Mouse (Mus musculus) MEL (cell line): ENCODE data around the gene Dennd2a. TPM values are rescaled to one million over a fixed set of nuclear protein-coding genes. Genes with fewer than 3 reads are reported as not detected.

ENCODE experiments used
- DNase-seq: peaks from one replicate; pipeline ENCODE4 v3.0.0; 2011; ENCODE audit warnings: low read depth, low spot score
- H3K27ac ChIP-seq: 2 replicates; pipeline ENCODE4 v1.5.1; 2012; ENCODE audit warnings: low read depth, mild to moderate bottlenecking, control low read depth, low read length, moderate library complexity; ENCODE audit not compliant: control insufficient read depth
- H3K27me3 ChIP-seq, 2 experiments: fragments of 150-350 bp in 1 of 2; sonication (generic) in 1 of 2; 2 replicates each; pipeline ENCODE4 v1.6.1; 2012; ENCODE audit warnings: low read length in 2 of 2, mild to moderate bottlenecking in 2 of 2, improper control_type of control experiment in 1 of 2, moderate library complexity in 1 of 2; ENCODE audit not compliant: insufficient read depth in 2 of 2, control insufficient read depth in 1 of 2
- H3K36me3 ChIP-seq, 2 experiments: 2 replicates each; pipeline ENCODE4 v1.6.1; 2012 to 2014; ENCODE audit warnings: low read length in 2 of 2, improper control_type of control experiment in 1 of 2, inconsistent platforms in 1 of 2, mild to moderate bottlenecking in 1 of 2; ENCODE audit not compliant: insufficient read depth in 2 of 2, control insufficient read depth in 1 of 2
- H3K4me1 ChIP-seq, 2 experiments: fragments of 150-350 bp in 1 of 2; sonication (generic) in 1 of 2; 2 replicates each; pipeline ENCODE4 v1.6.1; 2012; ENCODE audit warnings: low read length in 2 of 2, improper control_type of control experiment in 1 of 2, mild to moderate bottlenecking in 1 of 2; ENCODE audit not compliant: insufficient read depth in 2 of 2, control insufficient read depth in 1 of 2
- H3K4me3 ChIP-seq, 2 experiments: fragments of 150-350 bp in 1 of 2; sonication (generic) in 1 of 2; 2 replicates each; pipeline ENCODE4 v1.5.1; 2012; ENCODE audit warnings: low read depth in 2 of 2, low read length in 2 of 2, mild to moderate bottlenecking in 2 of 2, moderate library complexity in 2 of 2, control low read depth in 1 of 2, improper control_type of control experiment in 1 of 2; ENCODE audit not compliant: control insufficient read depth in 1 of 2, insufficient read depth in 1 of 2
- H3K79me2 ChIP-seq: 2 replicates; pipeline ENCODE4 v1.6.1; 2012; ENCODE audit warnings: mild to moderate bottlenecking, low read length, moderate library complexity; ENCODE audit not compliant: control insufficient read depth, poor library complexity, insufficient read depth
- H3K9ac ChIP-seq: 2 replicates; pipeline ENCODE4 v1.6.1; 2012; ENCODE audit warnings: low read depth, mild to moderate bottlenecking, control low read depth, low read length, moderate library complexity; ENCODE audit not compliant: control insufficient read depth, poor library complexity, severe bottlenecking
- H3K9me3 ChIP-seq: fragments of 150-350 bp; sonication (generic); replicated peaks from 2 replicates; pipeline ENCODE4 v1.6.1; 2012; ENCODE audit warnings: mild to moderate bottlenecking, low read length, improper control_type of control experiment, moderate library complexity; ENCODE audit not compliant: insufficient read depth
- BHLHE40 ChIP-seq: IDR thresholded peaks from 2 replicates; pipeline ENCODE4 v1.6.1; 2012; ENCODE audit warnings: low read depth, mild to moderate bottlenecking, inconsistent platforms, low read length, improper control_type of control experiment, borderline replicate concordance
- E2F4 ChIP-seq: IDR thresholded peaks from 2 replicates; pipeline ENCODE4 v1.6.1; 2011; ENCODE audit warnings: low read depth, low read length, improper control_type of control experiment, borderline replicate concordance
- ETS1 ChIP-seq: IDR thresholded peaks from 2 replicates; pipeline ENCODE4 v1.6.1; 2012; ENCODE audit warnings: low read depth, mild to moderate bottlenecking, inconsistent platforms, low read length, improper control_type of control experiment, moderate library complexity
- HCFC1 ChIP-seq: IDR thresholded peaks from 2 replicates; pipeline ENCODE4 v1.6.1; 2012; ENCODE audit warnings: low read depth, mild to moderate bottlenecking, inconsistent platforms, low read length, improper control_type of control experiment, moderate library complexity
- MAFK ChIP-seq: IDR thresholded peaks from 2 replicates; pipeline ENCODE4 v1.6.1; 2011; ENCODE audit warnings: low read depth, mild to moderate bottlenecking, low read length, improper control_type of control experiment, borderline replicate concordance
- MAX ChIP-seq: IDR thresholded peaks from 2 replicates; pipeline ENCODE4 v1.6.1; 2011; ENCODE audit warnings: low read length, improper control_type of control experiment
- MAZ ChIP-seq: IDR thresholded peaks from 2 replicates; pipeline ENCODE4 v1.6.1; 2012; ENCODE audit warnings: low read depth, mild to moderate bottlenecking, inconsistent platforms, low read length, improper control_type of control experiment
- MEF2A ChIP-seq: IDR thresholded peaks from 2 replicates; pipeline ENCODE4 v1.6.1; 2014; ENCODE audit warnings: low read depth, mild to moderate bottlenecking, inconsistent platforms, low read length, improper control_type of control experiment; ENCODE audit not compliant: poor library complexity, insufficient replicate concordance, severe bottlenecking; ENCODE audit errors: extremely low read depth
- NRF1 ChIP-seq: IDR thresholded peaks from 2 replicates; pipeline ENCODE4 v1.6.1; 2014; ENCODE audit warnings: low read depth, mild to moderate bottlenecking, inconsistent platforms, low read length, improper control_type of control experiment, moderate library complexity; ENCODE audit not compliant: poor library complexity, insufficient read depth, severe bottlenecking
- POLR2A ChIP-seq, 2 experiments: IDR thresholded peaks; 2 replicates each; pipeline ENCODE4 v1.6.1; 2011 to 2012; ENCODE audit warnings: low read length in 2 of 2, mild to moderate bottlenecking in 2 of 2, control low read depth in 1 of 2, improper control_type of control experiment in 1 of 2, low read depth in 1 of 2, moderate library complexity in 1 of 2; ENCODE audit not compliant: control insufficient read depth in 1 of 2, insufficient read depth in 1 of 2, poor library complexity in 1 of 2
- POLR2AphosphoS5 ChIP-seq: IDR thresholded peaks from 2 replicates; pipeline ENCODE4 v1.6.1; 2012; ENCODE audit warnings: low read depth, borderline replicate concordance, mild to moderate bottlenecking, inconsistent platforms, low read length, moderate library complexity, mixed read lengths
- RAD21 ChIP-seq: IDR thresholded peaks from 2 replicates; pipeline ENCODE4 v1.6.1; 2011; ENCODE audit warnings: mild to moderate bottlenecking, low read depth, low read length, improper control_type of control experiment
- RCOR1 ChIP-seq: IDR thresholded peaks from 2 replicates; pipeline ENCODE4 v1.6.1; 2012; ENCODE audit warnings: low read depth, mild to moderate bottlenecking, inconsistent platforms, low read length, improper control_type of control experiment
- SIN3A ChIP-seq: IDR thresholded peaks from 2 replicates; pipeline ENCODE4 v1.6.1; 2012; ENCODE audit warnings: low read length, improper control_type of control experiment, inconsistent platforms
- SMC3 ChIP-seq: IDR thresholded peaks from 2 replicates; pipeline ENCODE4 v1.6.1; 2011; ENCODE audit warnings: low read depth, low read length, improper control_type of control experiment
- USF1 ChIP-seq: IDR thresholded peaks from 2 replicates; pipeline ENCODE4 v1.6.1; 2014; ENCODE audit warnings: low read depth, mild to moderate bottlenecking, inconsistent platforms, low read length, improper control_type of control experiment, moderate library complexity
- ZC3H11A ChIP-seq: IDR thresholded peaks from 2 replicates; pipeline ENCODE4 v1.6.1; 2012; ENCODE audit warnings: low read depth, mild to moderate bottlenecking, inconsistent platforms, low read length, improper control_type of control experiment
- ZKSCAN1 ChIP-seq: IDR thresholded peaks from 2 replicates; pipeline ENCODE4 v1.6.1; 2012; ENCODE audit warnings: low read depth, mild to moderate bottlenecking, inconsistent platforms, low read length, improper control_type of control experiment, moderate library complexity
- ZMIZ1 ChIP-seq: IDR thresholded peaks from 2 replicates; pipeline ENCODE4 v1.6.1; 2012; ENCODE audit warnings: low read depth, mild to moderate bottlenecking, inconsistent platforms, low read length, improper control_type of control experiment, moderate library complexity
- polyA plus RNA-seq, 2 experiments: library from polyadenylated mRNA; stranded (reverse) in 1 of 2; unstranded in 1 of 2; fragments of >175 nt in 1 of 2; fragments of >200 nt in 1 of 2; gene quantifications; 2 replicates each; pipeline versions ENCODE4 v1.2.1 to v1.2.4; 2012; ENCODE audit warnings: low replicate concordance in 2 of 2, low read depth in 1 of 2; ENCODE audit not compliant: insufficient read length in 2 of 2, insufficient read depth in 1 of 2, missing spikeins in 1 of 2
- total RNA-seq: library from RNA; depleted of rRNA; stranded (reverse); fragments of 300-350 nt; gene quantifications from 2 replicates; pipeline ENCODE4 v1.2.3, GENCODE M21; 2012

The Dennd2a gene
- total and polyA plus RNA-seq, 3 experiments: 0.15 TPM; not detected in 2

DNA sequence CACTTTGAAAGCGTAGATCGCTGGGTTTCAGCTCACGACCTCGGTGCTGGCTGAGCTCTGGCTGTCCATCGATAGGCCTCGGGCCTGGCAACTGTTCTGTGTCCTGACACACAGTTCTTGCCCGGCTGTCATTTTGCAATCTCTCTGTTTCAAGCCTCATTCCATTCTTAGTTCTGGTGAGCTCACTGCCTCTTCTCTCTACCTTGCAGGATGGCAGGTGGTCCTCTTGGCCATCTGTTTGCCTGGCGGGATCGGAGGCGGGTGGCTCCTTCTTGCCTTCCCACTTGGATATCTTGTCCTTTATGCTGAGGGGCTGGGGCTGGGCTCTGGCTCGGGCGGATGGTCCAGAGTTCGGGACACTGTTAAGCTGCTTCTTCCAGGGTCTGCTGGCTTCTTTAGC is 34.5 kb downstream of the Dennd2a start:
- Histone ChIP-seq H3K27ac (no peak overlapping the region), H3K9ac (no peak overlapping the region), H3K79me2 (no peaks in the 10 kb centered on the region), H3K4me3 (no peak overlapping the region), H3K27me3 (peaks cover 0 to 4% of the 10 kb centered on the region in 2 experiments; a peak in 3 of 4 replicates), H3K36me3 (no peaks in the 10 kb centered on the region), H3K9me3 (no peaks in the 10 kb centered on the region), H3K4me1 (no peaks in the 10 kb centered on the region)
- no peak for DNase-seq
- no peak for TF ChIP-seq MAX
- TF ChIP-seq, all 39 proteins: peak for 0

- TF ChIP-seq MAFK (no peak), SMC3 (no peak), USF1 (no peak), ZMIZ1 (no peak), HCFC1 (no peak), MAZ (no peak), ZKSCAN1 (no peak), MEF2A (no peak), BHLHE40 (no peak), POLR2A (IDR thresholded peaks at IDR 0.05; ENCODE audit: control insufficient read depth in 1 of 2, insufficient read depth in 1 of 2, low read depth in 1 of 2, low read length in 2 of 2, poor library complexity in 1 of 2) (no peak), RCOR1 (no peak), SIN3A (no peak), RAD21 (no peak), ZC3H11A (no peak), NRF1 (no peak), POLR2AphosphoS5 (no peak), MAX (no peak), E2F4 (no peak), ETS1 (no peak)
- Histone ChIP-seq H3K9ac (no peak overlapping the region), H3K4me3 (no peak overlapping the region), H3K27me3 (peaks cover 0 to 4% of the 10 kb centered on the region in 2 experiments), H3K9me3 (no peaks in the 10 kb centered on the region), H3K27ac (no peak overlapping the region), H3K36me3 (no peaks in the 10 kb centered on the region), H3K4me1 (no peaks in the 10 kb centered on the region), H3K79me2 (no peaks in the 10 kb centered on the region)
- no peak for DNase-seq
Observed at GRCm38 (mm10) chr6:39522425-39522824, 35.2 kb downstream of the Dennd2a start.
